Mouse (Mus musculus) midbrain, embryonic 16.5 days (tissue): ENCODE results near the gene Camta1. TPM values are rescaled to one million over a fixed set of nuclear protein-coding genes. Genes with fewer than 3 reads are reported as not detected.

Source experiments
- ATAC-seq: fragments of 200-750 bp; cut with Nextera tagmentation; 2 replicates; pipeline ENCODE4 v1.8.0; 2017; ENCODE audit warnings: moderate TSS enrichment
- H3K27ac ChIP-seq: fragments of 300-500 bp; sonication (generic); 2 replicates; pipeline ENCODE4 v1.5.1; 2014; ENCODE audit warnings: mild to moderate bottlenecking, low read length, mixed read lengths
- H3K27me3 ChIP-seq: fragments of 300-500 bp; sonication (generic); 2 replicates; pipeline ENCODE4 v1.6.1; 2014; ENCODE audit warnings: low read depth, low read length, mixed read lengths; ENCODE audit not compliant: control insufficient read depth, insufficient read depth
- H3K36me3 ChIP-seq: fragments of 300-500 bp; sonication (generic); 2 replicates; pipeline ENCODE4 v1.6.1; 2014; ENCODE audit warnings: mild to moderate bottlenecking, low read length, moderate library complexity, mixed read lengths; ENCODE audit not compliant: control insufficient read depth, insufficient read depth
- H3K4me1 ChIP-seq: fragments of 300-500 bp; sonication (generic); 2 replicates; pipeline ENCODE4 v1.6.1; 2014; ENCODE audit warnings: mild to moderate bottlenecking, low read length, mixed read lengths; ENCODE audit not compliant: control insufficient read depth, insufficient read depth
- H3K4me2 ChIP-seq: fragments of 300-500 bp; sonication (generic); 2 replicates; pipeline ENCODE4 v1.6.1; 2014; ENCODE audit warnings: mild to moderate bottlenecking, low read length, mixed read lengths
- H3K4me3 ChIP-seq: fragments of 300-500 bp; sonication (generic); 2 replicates; pipeline ENCODE4 v1.5.1; 2014; ENCODE audit warnings: low read depth, mild to moderate bottlenecking, low read length, moderate library complexity, mixed read lengths
- H3K9ac ChIP-seq: fragments of 300-500 bp; sonication (generic); 2 replicates; pipeline ENCODE4 v1.6.1; 2014; ENCODE audit warnings: low read depth, low read length, mixed read lengths
- H3K9me3 ChIP-seq: fragments of 300-500 bp; sonication (generic); replicated peaks from 2 replicates; pipeline ENCODE4 v1.6.1; 2014; ENCODE audit warnings: mild to moderate bottlenecking, low read length, mixed read lengths; ENCODE audit not compliant: control insufficient read depth, poor library complexity, severe bottlenecking
- WGBS: fragments of 180-500 bp; shearing (Covaris S2); extraction: QIAGEN DNeasy Blood & Tissue Kit; methylation state at CpG from one replicate; pipeline ENCODE4 v1.1.7; 2014; 5-methylcytosine and 5-hydroxymethylcytosine counted together
- polyA plus RNA-seq: library from polyadenylated mRNA; unstranded; fragments of >200 nt; fragmentation: Nextera tagmentation; extraction: Ambion mirVana; gene quantifications from 2 replicates; pipeline ENCODE4 v1.2.1, GENCODE M21; 2015

Camta1 gene
- polyA plus RNA-seq, 1 experiment from 2014 or later = 159 TPM

- no peak for ATAC-seq
- 0 out of 2 replicates have a peak overlapping the region, but pooled peaks have one; percentile 25 for H3K9ac ChIP-seq
Observed at GRCm38 (mm10) chr4:151539881-151540280, 321.8 kb downstream of the Camta1 start.

GRCm38 (mm10) chr4:151539167-151539525, 322.5 kb downstream of the Camta1 start:
- WGBS = 24% methylated on average over 10 of the region's 10 CpGs
- H3K4me1 ChIP-seq = peaks cover 39% of the 10 kb centered on the region
- no peak overlapping the region for H3K4me2 ChIP-seq
- H3K36me3 ChIP-seq = no peaks in the 10 kb centered on the region
- peak; percentile 7 for ATAC-seq
- no peak overlapping the region for H3K4me3 ChIP-seq
- peak overlapping the region; percentile 76 for H3K27ac ChIP-seq
- H3K9me3 ChIP-seq = no peaks in the 10 kb centered on the region
- H3K27me3 ChIP-seq = no peaks in the 10 kb centered on the region
- H3K9ac ChIP-seq = peak overlapping the region; percentile 34; the same call in 1 of the 2 replicates

More at GRCm38 (mm10) chr4:151539881-151540280, 321.8 kb downstream of the Camta1 start:
- Histone ChIP-seq H3K27me3 (no peaks in the 10 kb centered on the region), H3K4me1 (peaks cover 41% of the 10 kb centered on the region), H3K36me3 (no peaks in the 10 kb centered on the region), H3K4me2 (no peak overlapping the region), H3K27ac (no peak overlapping the region; the same call in 1 of the 2 replicates), H3K4me3 (no peak overlapping the region), H3K9me3 (no peaks in the 10 kb centered on the region)
- 75% methylated on average over 5 of the region's 5 CpGs for WGBS

DNA sequence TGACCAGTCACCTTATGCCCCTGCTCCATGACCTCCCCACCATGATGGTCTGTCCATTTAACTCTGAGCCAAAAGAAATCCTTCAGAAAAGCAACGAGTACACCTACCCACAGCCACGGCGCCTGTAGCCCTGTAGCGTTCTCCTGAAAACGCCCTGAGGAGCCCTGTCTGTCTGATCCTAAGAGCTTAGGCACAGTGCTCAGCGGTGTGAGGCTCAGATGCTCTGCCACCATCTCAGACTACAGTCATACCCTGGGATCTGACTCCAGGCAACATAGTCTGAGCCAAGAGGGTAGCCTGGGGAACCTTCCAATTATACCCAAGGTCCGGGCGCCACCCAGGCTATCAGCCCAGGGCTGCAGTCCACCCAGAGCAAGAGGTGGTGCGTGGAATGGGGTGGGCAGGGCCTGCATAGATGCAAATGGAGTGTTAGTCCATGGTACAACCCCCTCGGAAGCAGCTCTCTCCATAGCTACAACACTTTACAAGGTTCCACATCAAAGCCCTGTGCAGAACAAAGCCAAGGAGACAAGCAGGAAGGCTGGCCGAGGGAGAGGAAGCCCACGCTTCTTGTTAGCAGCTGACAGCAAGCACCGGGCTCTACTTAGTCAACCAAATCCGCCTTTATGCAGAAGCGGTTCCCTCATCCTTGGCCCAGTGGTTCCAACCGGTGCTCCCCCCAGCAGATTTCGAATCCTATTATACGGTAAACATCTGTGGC, 323.1 kb downstream of the Camta1 start:
- H3K4me3 ChIP-seq = no peak overlapping the region
- H3K9me3 ChIP-seq = no peaks in the 10 kb centered on the region
- H3K9ac ChIP-seq = peak overlapping the region; percentile 34; the same call in 1 of the 2 replicates
- H3K27ac ChIP-seq = peak overlapping the region; percentile 76
- peaks cover 37% of the 10 kb centered on the region for H3K4me1 ChIP-seq
- 36% methylated on average over 18 of the region's 18 CpGs for WGBS
- H3K27me3 ChIP-seq = no peaks in the 10 kb centered on the region
- H3K4me2 ChIP-seq = no peak overlapping the region
- peak; percentile 62 for ATAC-seq
- no peaks in the 10 kb centered on the region for H3K36me3 ChIP-seq

DNA sequence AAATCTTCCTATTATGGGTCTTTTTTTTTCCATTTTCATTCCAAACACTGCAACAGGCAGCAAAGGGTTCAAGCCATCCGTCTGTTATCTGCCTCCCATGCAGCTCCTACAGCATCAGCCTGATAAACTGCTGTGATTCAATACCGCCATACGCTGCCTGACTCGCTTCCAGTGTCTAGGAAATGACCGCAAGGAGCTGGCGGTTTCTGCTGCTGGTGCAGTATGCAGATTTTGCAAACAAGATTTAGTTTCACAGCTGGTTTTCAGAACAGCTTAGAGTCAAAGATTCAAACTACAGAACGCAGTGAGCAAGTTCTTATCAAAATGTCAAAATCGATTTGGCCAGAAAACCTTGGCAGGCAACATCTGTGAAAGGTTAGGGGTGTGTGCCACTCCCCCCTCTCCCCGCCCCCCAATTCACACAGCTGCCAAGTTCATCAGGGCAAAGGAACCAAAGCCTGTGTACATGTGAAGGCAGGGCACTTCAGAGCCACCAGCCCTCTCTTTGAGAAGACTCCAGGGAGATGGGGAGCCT, 325.7 kb downstream of the Camta1 start:
- Histone ChIP-seq H3K27ac (no peak overlapping the region), H3K4me1 (peaks cover 37% of the 10 kb centered on the region), H3K4me2 (no peak overlapping the region)

DNA sequence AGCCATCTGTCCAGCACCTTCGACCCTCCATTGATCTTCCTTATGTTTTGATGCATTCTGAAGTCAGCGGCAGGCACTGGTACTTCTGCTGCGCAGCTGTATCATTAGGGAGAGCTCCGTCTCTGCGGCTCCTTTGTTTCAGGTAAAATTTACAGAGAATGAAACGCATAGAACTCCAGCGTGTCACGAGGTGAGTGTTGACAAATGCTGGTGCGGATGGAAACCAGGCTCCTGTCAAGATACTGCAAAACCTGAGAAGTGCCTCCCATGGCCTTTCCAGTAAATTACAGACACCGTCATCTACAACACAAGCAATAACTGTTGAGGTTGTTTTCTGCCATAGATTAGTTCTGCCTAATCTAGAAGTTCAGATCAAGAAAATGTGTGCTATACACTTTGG, 328.2 kb downstream of the Camta1 start:
- 60% methylated on average over 10 of the region's 10 CpGs for WGBS
- no peaks in the 10 kb centered on the region for H3K27me3 ChIP-seq
- H3K4me2 ChIP-seq = no peak overlapping the region
- no peak overlapping the region for H3K27ac ChIP-seq
- no peaks in the 10 kb centered on the region for H3K9me3 ChIP-seq
- no peak for ATAC-seq
- no peaks in the 10 kb centered on the region for H3K36me3 ChIP-seq
- no peak overlapping the region for H3K4me3 ChIP-seq
- no peak overlapping the region for H3K9ac ChIP-seq
- peaks cover 20% of the 10 kb centered on the region for H3K4me1 ChIP-seq

More for the DNA sequence above, 325.7 kb downstream of the Camta1 start:
- H3K36me3 ChIP-seq = no peaks in the 10 kb centered on the region
- 21% methylated on average over 9 of the region's 9 CpGs for WGBS
- no peak overlapping the region for H3K4me3 ChIP-seq
- H3K27me3 ChIP-seq = no peaks in the 10 kb centered on the region
- ATAC-seq = no peak
- H3K9me3 ChIP-seq = no peaks in the 10 kb centered on the region
- no peak overlapping the region for H3K9ac ChIP-seq

DNA sequence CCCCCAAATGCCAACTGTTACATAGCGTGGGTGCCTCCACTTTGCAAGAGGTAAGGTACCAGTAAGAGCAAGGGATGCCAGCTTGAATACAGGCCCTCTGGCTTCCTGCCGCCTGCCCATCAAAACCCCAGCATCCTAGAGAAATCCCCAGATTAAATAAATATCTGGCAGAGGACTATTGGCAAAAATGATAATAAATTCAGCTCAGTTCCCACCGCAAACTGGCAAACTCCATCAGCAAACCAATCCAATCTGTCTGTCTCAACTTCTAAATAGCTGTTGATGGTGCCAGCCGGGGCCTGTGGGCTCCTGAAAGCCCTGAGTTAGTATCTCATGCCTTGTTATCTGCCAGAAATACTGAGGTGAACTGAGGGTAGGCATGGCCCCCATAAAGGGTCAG, 333.2 kb downstream of the Camta1 start:
- Histone ChIP-seq H3K27me3 (no peaks in the 10 kb centered on the region), H3K36me3 (no peaks in the 10 kb centered on the region), H3K27ac (no peak overlapping the region), H3K4me1 (no peaks in the 10 kb centered on the region), H3K4me3 (no peak overlapping the region), H3K4me2 (no peak overlapping the region), H3K9ac (no peak overlapping the region), H3K9me3 (no peaks in the 10 kb centered on the region)
- 94% methylated on average over 4 of the region's 4 CpGs for WGBS
- no peak for ATAC-seq

- no peak for ATAC-seq
- 92% methylated on average over 3 of the region's 3 CpGs for WGBS
- Histone ChIP-seq H3K4me1 (no peaks in the 10 kb centered on the region), H3K9ac (no peak overlapping the region), H3K4me3 (no peak overlapping the region), H3K27me3 (no peaks in the 10 kb centered on the region), H3K27ac (no peak overlapping the region), H3K4me2 (no peak overlapping the region), H3K36me3 (no peaks in the 10 kb centered on the region), H3K9me3 (no peaks in the 10 kb centered on the region)
Observed at GRCm38 (mm10) chr4:151527763-151528162, 333.9 kb downstream of the Camta1 start.

GRCm38 (mm10) chr4:151520103-151520502, 341.6 kb downstream of the Camta1 start:
- Histone ChIP-seq H3K9ac (no peak overlapping the region), H3K4me1 (peaks cover 13% of the 10 kb centered on the region), H3K4me3 (no peak overlapping the region), H3K27ac (no peak overlapping the region), H3K36me3 (no peaks in the 10 kb centered on the region), H3K27me3 (no peaks in the 10 kb centered on the region), H3K9me3 (no peaks in the 10 kb centered on the region), H3K4me2 (no peak overlapping the region)
- WGBS = 27% methylated on average over 8 of the region's 8 CpGs
- no peak for ATAC-seq

- H3K27me3 ChIP-seq = no peaks in the 10 kb centered on the region
- WGBS = 72% methylated on average over 7 of the region's 7 CpGs
Observed at GRCm38 (mm10) chr4:151519011-151519410, 342.7 kb downstream of the Camta1 start.

More at GRCm38 (mm10) chr4:151519011-151519410, 342.7 kb downstream of the Camta1 start:
- H3K27ac ChIP-seq = no peak overlapping the region
- H3K4me3 ChIP-seq = no peak overlapping the region
- no peak overlapping the region for H3K4me2 ChIP-seq
- no peak overlapping the region for H3K9ac ChIP-seq
- no peak for ATAC-seq
- no peaks in the 10 kb centered on the region for H3K36me3 ChIP-seq
- peaks cover 13% of the 10 kb centered on the region for H3K4me1 ChIP-seq
- H3K9me3 ChIP-seq = no peaks in the 10 kb centered on the region
